Mouse (Mus musculus) CH12.LX (cell line): ENCODE measurements around the gene Copb1. TPM values are rescaled to one million over a fixed set of nuclear protein-coding genes. Genes with fewer than 3 reads are reported as not detected.
A peak's percentile ranks its signal among the peaks of the same experiment; 100 is the strongest.

ENCODE experiments used
- DNase-seq: peaks from one replicate; pipeline ENCODE4 v3.0.0-alpha.2; 2013; ENCODE audit errors: extremely low read depth
- H3K27ac ChIP-seq: 2 replicates; pipeline ENCODE4 v1.5.1; 2012; ENCODE audit warnings: low read depth, mild to moderate bottlenecking, control low read depth, moderate library complexity; ENCODE audit not compliant: insufficient read depth
- H3K27me3 ChIP-seq: replicated peaks from 2 replicates; pipeline ENCODE3; 2012; ENCODE audit warnings: inconsistent platforms
- H3K36me3 ChIP-seq, 2 experiments: replicated peaks in 1 of 2; 2 replicates each; pipeline versions ENCODE3 to v1.6.1; 2012; ENCODE audit warnings: inconsistent platforms in 1 of 2, low read length in 1 of 2, mild to moderate bottlenecking in 1 of 2, mixed read lengths in 1 of 2, moderate library complexity in 1 of 2; ENCODE audit not compliant: control insufficient read depth in 1 of 2, insufficient read depth in 1 of 2
- H3K4me1 ChIP-seq, 2 experiments: 2 replicates each; pipeline ENCODE4 v1.6.1; 2012; ENCODE audit warnings: inconsistent platforms in 1 of 2, moderate library complexity in 1 of 2; ENCODE audit not compliant: insufficient read depth in 2 of 2, control insufficient read depth in 1 of 2
- H3K4me2 ChIP-seq: 2 replicates; pipeline ENCODE4 v1.6.1; 2012; ENCODE audit warnings: low read depth, mild to moderate bottlenecking, control low read depth; ENCODE audit not compliant: poor library complexity, insufficient read depth, severe bottlenecking
- H3K4me3 ChIP-seq, 3 experiments: fragments of 150-350 bp in 1 of 3; sonication (generic) in 1 of 3; replicated peaks in 1 of 3; 2 replicates each; pipeline versions ENCODE3 to v1.5.1; 2011 to 2012; ENCODE audit warnings: low read depth in 2 of 3, low read length in 2 of 3, mild to moderate bottlenecking in 2 of 3, moderate library complexity in 2 of 3, control low read depth in 1 of 3, improper control_type of control experiment in 1 of 3, inconsistent platforms in 1 of 3, mixed read lengths in 1 of 3; ENCODE audit not compliant: poor library complexity in 1 of 3
- H3K79me2 ChIP-seq: replicated peaks from 2 replicates; pipeline ENCODE4 v1.6.1; 2012; ENCODE audit warnings: mild to moderate bottlenecking, moderate library complexity; ENCODE audit not compliant: control insufficient read depth, poor library complexity, insufficient read depth, severe bottlenecking; ENCODE audit errors: extremely low read depth
- H3K9ac ChIP-seq: 2 replicates; pipeline ENCODE4 v1.6.1; 2012; ENCODE audit warnings: low read depth, mild to moderate bottlenecking, control low read depth, moderate library complexity; ENCODE audit not compliant: insufficient read depth
- H3K9me3 ChIP-seq: replicated peaks from 2 replicates; pipeline ENCODE3; 2012; ENCODE audit warnings: low read length, inconsistent platforms, mixed read lengths
- BHLHE40 ChIP-seq: IDR thresholded peaks from 2 replicates; pipeline ENCODE4 v1.6.1; 2011; ENCODE audit warnings: mild to moderate bottlenecking, low read depth, low read length, improper control_type of control experiment
- CHD1 ChIP-seq: IDR thresholded peaks from 2 replicates; pipeline ENCODE4 v1.6.1; 2012; ENCODE audit warnings: low read depth, low read length, improper control_type of control experiment, inconsistent platforms
- CHD2 ChIP-seq: IDR thresholded peaks from 2 replicates; pipeline ENCODE4 v1.6.1; 2011; ENCODE audit warnings: low read length, improper control_type of control experiment
- CTCF ChIP-seq, 2 experiments: IDR thresholded peaks in 1 of 2; conservative IDR thresholded peaks in 1 of 2; 2 replicates each; pipeline ENCODE4 v1.5.1; 2011 to 2012; ENCODE audit warnings: low read depth in 2 of 2, low read length in 2 of 2, improper control_type of control experiment in 1 of 2, inconsistent platforms in 1 of 2, mild to moderate bottlenecking in 1 of 2, moderate library complexity in 1 of 2
- E2F4 ChIP-seq: IDR thresholded peaks from 2 replicates; pipeline ENCODE4 v1.6.1; 2011; ENCODE audit warnings: low read depth, low read length, improper control_type of control experiment; ENCODE audit not compliant: insufficient replicate concordance
- ELF1 ChIP-seq: IDR thresholded peaks from 2 replicates; pipeline ENCODE4 v1.6.1; 2014; ENCODE audit warnings: low read depth, mild to moderate bottlenecking, inconsistent platforms, low read length, improper control_type of control experiment
- EP300 ChIP-seq: IDR thresholded peaks from 2 replicates; pipeline ENCODE4 v1.6.1; 2011; ENCODE audit warnings: low read length, improper control_type of control experiment
- ETS1 ChIP-seq: conservative IDR thresholded peaks from 2 replicates; pipeline ENCODE4 v1.6.1; 2012; ENCODE audit warnings: low read depth, mild to moderate bottlenecking, inconsistent platforms, low read length, improper control_type of control experiment, moderate library complexity
- GABPA ChIP-seq: IDR thresholded peaks from 2 replicates; pipeline ENCODE4 v1.6.1; 2012; ENCODE audit warnings: low read depth, low read length, improper control_type of control experiment, inconsistent platforms; ENCODE audit not compliant: insufficient replicate concordance
- HCFC1 ChIP-seq: IDR thresholded peaks from 2 replicates; pipeline ENCODE4 v1.6.1; 2012; ENCODE audit warnings: low read depth, mild to moderate bottlenecking, inconsistent platforms, low read length, improper control_type of control experiment
- IRF4 ChIP-seq: IDR thresholded peaks from 2 replicates; pipeline ENCODE4 v1.6.1; 2014; ENCODE audit warnings: low read depth, mild to moderate bottlenecking, inconsistent platforms, low read length, improper control_type of control experiment
- JUN ChIP-seq: IDR thresholded peaks from 2 replicates; pipeline ENCODE4 v1.6.1; 2011; ENCODE audit warnings: low read depth, mild to moderate bottlenecking, low read length, improper control_type of control experiment, moderate library complexity; ENCODE audit not compliant: insufficient read depth
- JUND ChIP-seq: conservative IDR thresholded peaks from 2 replicates; pipeline ENCODE4 v1.6.1; 2011; ENCODE audit warnings: low read depth, low read length, improper control_type of control experiment
- KAT2A ChIP-seq: IDR thresholded peaks from 2 replicates; pipeline ENCODE4 v1.6.1; 2012; ENCODE audit warnings: low read length, improper control_type of control experiment, inconsistent platforms; ENCODE audit not compliant: insufficient replicate concordance
- MAFK ChIP-seq: IDR thresholded peaks from 2 replicates; pipeline ENCODE4 v1.6.1; 2011; ENCODE audit warnings: low read length, improper control_type of control experiment; ENCODE audit not compliant: insufficient replicate concordance
- MAX ChIP-seq: IDR thresholded peaks from 2 replicates; pipeline ENCODE4 v1.6.1; 2011; ENCODE audit warnings: low read length, improper control_type of control experiment
- MAZ ChIP-seq: IDR thresholded peaks from 2 replicates; pipeline ENCODE4 v1.6.1; 2012; ENCODE audit warnings: low read depth, mild to moderate bottlenecking, inconsistent platforms, low read length, improper control_type of control experiment, moderate library complexity
- MEF2A ChIP-seq: IDR thresholded peaks from 2 replicates; pipeline ENCODE4 v1.6.1; 2014; ENCODE audit warnings: low read depth, mild to moderate bottlenecking, inconsistent platforms, low read length, improper control_type of control experiment, borderline replicate concordance
- MXI1 ChIP-seq: IDR thresholded peaks from 2 replicates; pipeline ENCODE4 v1.6.1; 2011; ENCODE audit warnings: mild to moderate bottlenecking, low read depth, low read length, improper control_type of control experiment
- MYC ChIP-seq: IDR thresholded peaks from 2 replicates; pipeline ENCODE4 v1.6.1; 2011; ENCODE audit warnings: low read depth, mild to moderate bottlenecking, improper control_type of control experiment, low read length
- NELFE ChIP-seq: IDR thresholded peaks from 2 replicates; pipeline ENCODE4 v1.6.1; 2011; ENCODE audit warnings: low read depth, low read length, improper control_type of control experiment
- NRF1 ChIP-seq: IDR thresholded peaks from 2 replicates; pipeline ENCODE4 v1.6.1; 2014; ENCODE audit warnings: low read depth, mild to moderate bottlenecking, inconsistent platforms, low read length, improper control_type of control experiment, moderate library complexity
- PAX5 ChIP-seq: IDR thresholded peaks from 2 replicates; pipeline ENCODE4 v1.6.1; 2012; ENCODE audit warnings: low read length, inconsistent platforms, mixed read lengths
- POLR2A ChIP-seq: IDR thresholded peaks from 2 replicates; pipeline ENCODE4 v1.6.1; 2011; ENCODE audit warnings: low read depth, mild to moderate bottlenecking, improper control_type of control experiment, low read length
- POLR2AphosphoS2 ChIP-seq: IDR thresholded peaks from 2 replicates; pipeline ENCODE4 v1.6.1; 2011; ENCODE audit warnings: low read depth, low read length, improper control_type of control experiment
- RAD21 ChIP-seq: IDR thresholded peaks from 2 replicates; pipeline ENCODE4 v1.6.1; 2011; ENCODE audit warnings: low read depth, mild to moderate bottlenecking, low read length, improper control_type of control experiment, moderate library complexity
- RCOR1 ChIP-seq: conservative IDR thresholded peaks from 2 replicates; pipeline ENCODE4 v1.6.1; 2012; ENCODE audit warnings: low read depth, mild to moderate bottlenecking, inconsistent platforms, low read length, improper control_type of control experiment
- SIN3A ChIP-seq: IDR thresholded peaks from 2 replicates; pipeline ENCODE4 v1.6.1; 2012; ENCODE audit warnings: low read length, improper control_type of control experiment, inconsistent platforms
- SMC3 ChIP-seq: IDR thresholded peaks from 2 replicates; pipeline ENCODE4 v1.6.1; 2011; ENCODE audit warnings: low read depth, low read length, improper control_type of control experiment
- TBP ChIP-seq: conservative IDR thresholded peaks from 2 replicates; pipeline ENCODE4 v1.6.1; 2011; ENCODE audit warnings: low read depth, low read length, improper control_type of control experiment
- TCF12 ChIP-seq: IDR thresholded peaks from 2 replicates; pipeline ENCODE4 v1.6.1; 2014; ENCODE audit warnings: low read depth, mild to moderate bottlenecking, inconsistent platforms, low read length, improper control_type of control experiment
- UBTF ChIP-seq: IDR thresholded peaks from 2 replicates; pipeline ENCODE4 v1.6.1; 2012; ENCODE audit warnings: low read depth, mild to moderate bottlenecking, inconsistent platforms, low read length, improper control_type of control experiment, moderate library complexity
- USF1 ChIP-seq: IDR thresholded peaks from 2 replicates; pipeline ENCODE4 v1.6.1; 2014; ENCODE audit warnings: low read depth, mild to moderate bottlenecking, inconsistent platforms, low read length, improper control_type of control experiment
- USF2 ChIP-seq: conservative IDR thresholded peaks from 2 replicates; pipeline ENCODE4 v1.6.1; 2011; ENCODE audit warnings: low read depth, low read length, improper control_type of control experiment
- ZC3H11A ChIP-seq: IDR thresholded peaks from 2 replicates; pipeline ENCODE4 v1.6.1; 2012; ENCODE audit warnings: low read depth, mild to moderate bottlenecking, inconsistent platforms, low read length, improper control_type of control experiment
- ZKSCAN1 ChIP-seq: IDR thresholded peaks from 2 replicates; pipeline ENCODE4 v1.6.1; 2012; ENCODE audit warnings: low read depth, inconsistent platforms, low read length, improper control_type of control experiment, borderline replicate concordance
- ZMIZ1 ChIP-seq: IDR thresholded peaks from 2 replicates; pipeline ENCODE4 v1.6.1; 2012; ENCODE audit warnings: low read depth, mild to moderate bottlenecking, inconsistent platforms, low read length, improper control_type of control experiment
- ZNF384 ChIP-seq: IDR thresholded peaks from 2 replicates; pipeline ENCODE4 v1.6.1; 2012; ENCODE audit warnings: low read depth, low read length, improper control_type of control experiment, inconsistent platforms
- dilution Hi-C: fragments of 300-500 bp; cut with MboI; formaldehyde crosslinking; loops from 2 replicates; pipeline ENCODE4 v1.14.3; 2020; ENCODE audit warnings: low sequenced_read_pairs; ENCODE audit not compliant: extremely low pct_unique_long_range_greater_than_20kb, extremely low pct_ligation_motif_present
- in situ Hi-C: fragments of 300-500 bp; cut with MboI; formaldehyde crosslinking; loops from 3 replicates; pipeline ENCODE4 v1.14.3; 2019; ENCODE audit warnings: low sequenced_read_pairs, low pct_ligation_motif_present, low pct_unique_long_range_greater_than_20kb, mixed read lengths
- polyA plus RNA-seq: library from polyadenylated mRNA; unstranded; fragments of >175 nt; gene quantifications from 2 replicates; pipeline ENCODE4 v1.2.1, GENCODE M21; 2012; ENCODE audit warnings: low read depth; ENCODE audit not compliant: insufficient read length
- total RNA-seq, 2 experiments: library from RNA; depleted of rRNA; stranded (reverse); fragments of 300-350 nt in 1 of 2; fragments of >200 nt in 1 of 2; gene quantifications; 2 replicates each; pipeline ENCODE4 v1.2.3; 2012 to 2014

Copb1 gene
- total and polyA plus RNA-seq, 3 experiments = 71.0 to 154 (median 114) TPM

GRCm38 (mm10) chr7:114276005-114276752 is 21.7 kb upstream of the Copb1 start, which contains the start of gene Psma1:
Gene Psma1 (minus strand): TSS chr7:114276118.
- TF ChIP-seq MXI1 (peak; percentile 4; the same call in 1 of the 2 replicates), EP300 (no peak), ZKSCAN1 (no peak), USF2 (no peak), USF1 (no peak), MEF2A (peak; percentile 32; the same call in 1 of the 2 replicates), KAT2A (peak; percentile 88; the same call in 1 of the 2 replicates), POLR2A (peak; percentile 77), RCOR1 (no peak; the same call in 1 of the 2 replicates), CHD1 (peak; percentile 89), NRF1 (peak; percentile 76), ZMIZ1 (no peak; the same call in 1 of the 2 replicates), E2F4 (peak; percentile 91), MYC (no peak; the same call in 1 of the 2 replicates), HCFC1 (peak; percentile 95), JUND (0 out of 2 replicates have a peak, but pooled peaks have one; percentile 11), GABPA (peak; percentile 34; the same call in 1 of the 2 replicates), ETS1 (no peak), PAX5 (no peak), ELF1 (peak; percentile 84), JUN (no peak), CHD2 (no peak), NELFE (peak; percentile 80), MAFK (0 out of 2 replicates have a peak, but pooled peaks have one; percentile 28), SMC3 (peak; percentile 75), SIN3A (peak; percentile 90), UBTF (peak; percentile 85; the same call in 1 of the 2 replicates), MAZ (0 out of 2 replicates have a peak, but pooled peaks have one; percentile 37), ZC3H11A (0 out of 2 replicates have a peak, but pooled peaks have one; percentile 19), BHLHE40 (no peak), ZNF384 (peak; percentile 99), MAX (no peak; the same call in 1 of the 2 replicates), RAD21 (peak; percentile 71), TCF12 (peak; percentile 78), POLR2AphosphoS2 (peak; percentile 49; the same call in 1 of the 2 replicates), IRF4 (peak; percentile 36), CTCF (conservative IDR thresholded peaks at IDR 0.05 in 1 of 2, IDR thresholded peaks at IDR 0.05 in 1 of 2; ENCODE audit: low read depth in 2 of 2, low read length in 2 of 2) (peak; percentile 32 to 72; a peak in 3 of 4 replicates), TBP (0 out of 2 replicates have a peak, but pooled peaks have one; percentile 69)
- TF ChIP-seq, all 38 proteins: peak for 25
- dilution Hi-C loops = no loop called here
- in situ Hi-C loops = no loop called here

More at GRCm38 (mm10) chr7:114276005-114276752, 21.7 kb upstream of the Copb1 start, which contains the start of gene Psma1:
- Histone ChIP-seq H3K4me1 (peaks cover 5 to 18% of the 10 kb centered on the region in 2 experiments; a peak in 3 of 4 replicates), H3K9me3 (no peaks in the 10 kb centered on the region), H3K4me2 (peak within 1 kb of the TSS; percentile 98), H3K36me3 (peaks cover 20 to 29% of the 10 kb centered on the region in 2 experiments), H3K4me3 (peak within 1 kb of the TSS; percentile 76 to 95 (median 89)), H3K79me2 (peaks cover 26% of the 10 kb centered on the region), H3K27ac (peak within 1 kb of the TSS; percentile 44), H3K9ac (peak within 1 kb of the TSS; percentile 92), H3K27me3 (no peaks in the 10 kb centered on the region)
- peak; percentile 98 for DNase-seq
